Mouse (Mus musculus) heart, postnatal 0 days (tissue): ENCODE data around the gene Prep.

ENCODE experiments used
- CTCF ChIP-seq: IDR thresholded peaks from 2 replicates; pipeline ENCODE4 v1.5.1; 2016; ENCODE audit warnings: antibody characterized with exemption, control low read depth, low read depth
- EP300 ChIP-seq: IDR thresholded peaks from 2 replicates; pipeline ENCODE4 v1.6.1; 2016; ENCODE audit warnings: antibody characterized with exemption, low read depth

DNA sequence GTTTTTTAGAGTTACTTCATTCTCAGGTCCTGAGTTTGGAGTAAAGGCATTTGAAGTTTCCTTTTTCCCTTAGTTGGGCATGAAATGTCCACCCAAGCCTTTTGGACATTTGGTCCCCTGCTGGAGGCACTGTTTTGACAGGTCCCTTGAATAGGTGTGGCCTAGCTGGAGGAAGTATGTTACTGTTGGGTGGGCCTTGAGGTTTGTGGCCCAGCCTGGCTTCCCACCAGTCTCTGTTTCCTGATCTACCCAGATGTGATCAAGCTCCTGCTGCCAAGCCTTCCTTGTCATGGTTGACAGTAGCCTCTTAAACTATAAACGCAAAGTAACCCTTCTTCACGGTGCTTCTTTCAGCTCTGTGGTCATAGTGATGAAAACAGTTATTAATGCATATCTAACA, 40.3 kb downstream of the Prep start:
- TF ChIP-seq EP300 (no peak), CTCF (no peak)
